Mouse (Mus musculus) liver, adult (tissue): Measurements from ENCODE around the gene Cc2d2a.

Experiments
- GATA4 ChIP-seq: IDR thresholded peaks from 2 replicates; pipeline ENCODE4 v1.6.1; 2014; ENCODE audit warnings: mild to moderate bottlenecking, low read length; ENCODE audit not compliant: insufficient replicate concordance

Gene Cc2d2a

DNA sequence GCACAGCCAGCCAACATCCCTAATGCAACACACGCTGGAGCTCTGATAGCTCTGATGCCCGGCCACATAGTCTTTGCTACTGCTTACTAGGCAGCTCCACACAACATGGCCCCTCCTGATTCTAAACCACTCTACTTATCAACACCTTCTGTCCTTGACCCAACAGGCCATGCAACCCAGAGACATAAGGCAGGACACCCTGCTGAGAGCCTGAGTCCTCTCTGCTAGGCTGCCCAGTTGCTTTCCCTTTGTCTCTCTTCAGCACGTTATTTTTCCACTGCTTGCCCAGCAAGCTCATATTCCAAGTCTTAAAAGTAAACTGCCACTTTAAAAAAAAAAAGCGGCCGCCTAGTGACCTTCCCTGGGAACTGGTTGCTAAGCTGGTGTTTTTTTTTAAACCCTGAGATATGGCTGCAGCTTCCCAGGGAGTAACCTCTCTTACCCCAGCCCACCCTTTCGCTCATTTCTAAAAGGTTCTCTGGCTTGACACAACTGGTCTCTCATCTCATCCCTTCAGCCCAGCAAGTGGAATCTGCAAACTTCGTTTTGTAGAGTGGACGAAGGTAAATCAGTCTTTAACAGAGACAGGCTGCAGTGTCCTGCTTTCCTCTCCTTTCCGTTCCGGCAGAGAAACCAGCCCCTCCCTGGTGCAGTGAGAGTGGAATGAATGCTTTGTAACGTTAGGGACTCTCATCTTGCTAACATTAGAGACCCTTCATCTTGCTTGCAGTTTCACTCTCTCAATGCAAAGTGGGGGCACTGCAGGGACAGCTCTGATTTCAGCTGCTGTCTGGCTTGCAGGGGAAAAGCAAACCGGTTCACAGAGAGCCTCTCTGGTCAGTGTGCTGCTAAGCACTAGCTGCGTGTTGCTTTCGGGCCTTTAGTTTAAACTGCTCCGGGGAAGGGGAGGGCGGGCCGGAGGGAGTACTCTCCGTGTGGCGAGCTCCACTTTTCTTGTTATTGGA, at the start of gene Cc2d2a:
TSS of gene Cc2d2a (plus strand) at position 350 of the 965 bp plus-strand sequence.
- TF ChIP-seq GATA4: 0 out of 2 replicates have a peak, but pooled peaks have one; percentile 14

- TF ChIP-seq GATA4: no peak
Measured at GRCm38 (mm10) chr5:43621575-43622299, 40.4 kb upstream of the Cc2d2a start.

- no peak for TF ChIP-seq GATA4
Measured at GRCm38 (mm10) chr5:43625407-43625806, 36.7 kb upstream of the Cc2d2a start.

DNA sequence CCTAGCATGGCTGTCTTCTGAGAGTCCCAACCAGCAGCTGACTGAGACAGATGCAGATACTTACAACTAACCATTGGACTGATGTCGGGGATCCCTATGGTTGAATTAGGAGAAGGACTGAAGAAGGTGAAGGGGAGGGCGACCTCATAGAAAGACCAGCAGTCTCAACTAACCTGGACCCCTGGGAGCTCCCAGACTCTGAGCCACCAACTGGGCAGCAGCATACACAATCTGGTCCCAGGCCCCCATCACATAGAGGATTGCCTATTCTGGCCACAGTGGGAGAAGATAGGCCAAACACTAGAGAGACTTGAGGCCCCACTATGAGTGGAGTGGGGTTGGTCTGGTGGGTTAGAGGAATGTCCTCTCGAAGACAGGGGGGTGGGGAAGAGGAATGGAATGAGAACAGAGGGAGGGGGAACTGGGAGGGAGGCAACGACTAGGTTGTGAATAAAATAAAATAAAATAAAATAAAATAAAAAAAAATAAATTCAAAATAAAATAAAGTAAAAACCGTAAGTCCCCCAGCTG, 28.0 kb upstream of the Cc2d2a start:
- TF ChIP-seq GATA4: no peak

DNA sequence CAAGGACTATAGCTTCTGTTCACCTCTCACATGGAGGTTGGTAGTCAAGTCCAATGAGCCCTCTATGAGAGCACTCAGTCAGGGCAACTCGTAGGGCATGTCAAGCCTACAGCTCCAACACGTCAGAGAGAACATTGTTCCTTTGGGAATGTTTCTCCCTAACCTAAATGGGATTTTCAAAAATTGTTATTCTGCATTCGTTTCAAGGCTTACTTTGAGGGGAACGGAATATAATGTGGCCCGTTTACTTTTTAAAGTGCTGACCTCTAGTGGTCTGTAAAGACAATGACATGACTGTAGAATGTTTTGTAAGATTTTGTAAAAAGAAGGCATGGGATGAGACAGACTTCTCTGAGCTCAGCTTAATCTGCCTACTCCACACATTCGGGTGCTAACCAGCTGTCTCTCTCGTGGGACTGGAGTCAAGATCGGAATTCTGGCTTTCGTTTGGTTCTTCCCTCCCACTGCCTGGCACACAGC, 27.5 kb upstream of the Cc2d2a start:
- no peak for TF ChIP-seq GATA4

DNA sequence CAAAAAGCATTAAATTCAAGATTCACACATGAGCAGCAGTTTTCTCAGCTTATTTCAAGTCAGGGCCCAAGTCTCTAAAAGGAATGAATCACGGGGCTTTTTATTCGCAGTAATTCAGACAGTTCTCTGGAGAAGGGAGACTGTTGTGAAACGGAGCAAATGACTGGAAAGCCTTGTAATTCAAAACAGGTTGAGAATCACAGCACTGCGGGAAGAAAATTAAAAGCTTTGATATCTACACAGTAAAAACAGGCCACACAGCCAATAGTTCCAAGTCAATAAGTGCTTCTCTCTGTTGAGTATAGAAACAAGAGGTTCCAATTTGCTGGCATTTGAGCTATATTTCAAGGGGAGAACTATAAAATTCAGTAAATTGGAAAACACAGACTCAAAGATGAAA, 17.1 kb upstream of the Cc2d2a start:
- TF ChIP-seq GATA4: no peak

- no peak for TF ChIP-seq GATA4
Measured at GRCm38 (mm10) chr5:43647098-43647774, 14.9 kb upstream of the Cc2d2a start.

DNA sequence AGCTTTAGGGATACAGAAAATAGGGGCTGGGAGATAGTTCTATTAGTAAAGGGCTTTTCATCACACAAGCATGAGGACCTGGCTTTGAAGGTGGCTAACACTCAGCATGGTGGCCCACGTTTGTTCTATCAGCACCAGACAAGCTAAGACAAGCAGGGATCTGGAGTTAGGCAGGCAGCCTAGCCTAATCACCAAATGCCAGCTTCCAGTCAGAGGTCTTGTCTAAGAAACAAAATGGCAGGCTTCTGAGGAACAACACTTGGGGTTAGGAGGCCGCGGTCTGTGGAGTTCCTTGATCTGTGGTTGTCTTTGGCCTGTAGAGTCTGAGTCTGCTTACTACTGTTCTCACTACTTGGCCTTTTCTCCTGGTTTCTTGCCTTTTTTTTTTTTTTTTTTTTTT, 648 bp upstream of the Cc2d2a start:
- no peak for TF ChIP-seq GATA4

- TF ChIP-seq GATA4: no peak
Measured at GRCm38 (mm10) chr5:43663531-43663930, 1.4 kb downstream of the Cc2d2a start.

DNA sequence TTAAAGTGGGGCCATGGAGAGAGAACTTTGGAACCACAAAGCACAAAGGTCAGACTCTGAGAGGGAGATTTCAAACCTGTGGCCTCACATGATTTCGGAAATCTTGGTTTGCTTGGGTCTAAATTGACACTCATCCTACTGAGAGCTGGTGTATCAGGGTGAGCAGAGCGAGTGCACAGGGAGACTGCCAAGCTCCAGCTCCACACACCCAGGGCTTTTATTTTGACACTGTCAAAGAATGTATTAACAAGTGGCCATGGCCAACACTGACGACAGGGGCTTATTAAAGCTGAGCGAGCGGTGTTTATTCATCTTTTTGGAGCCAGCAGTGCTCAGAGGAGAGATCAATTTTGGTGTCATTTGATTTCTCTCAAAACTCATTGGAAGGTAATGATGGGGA, 3.0 kb downstream of the Cc2d2a start:
- no peak for TF ChIP-seq GATA4

DNA sequence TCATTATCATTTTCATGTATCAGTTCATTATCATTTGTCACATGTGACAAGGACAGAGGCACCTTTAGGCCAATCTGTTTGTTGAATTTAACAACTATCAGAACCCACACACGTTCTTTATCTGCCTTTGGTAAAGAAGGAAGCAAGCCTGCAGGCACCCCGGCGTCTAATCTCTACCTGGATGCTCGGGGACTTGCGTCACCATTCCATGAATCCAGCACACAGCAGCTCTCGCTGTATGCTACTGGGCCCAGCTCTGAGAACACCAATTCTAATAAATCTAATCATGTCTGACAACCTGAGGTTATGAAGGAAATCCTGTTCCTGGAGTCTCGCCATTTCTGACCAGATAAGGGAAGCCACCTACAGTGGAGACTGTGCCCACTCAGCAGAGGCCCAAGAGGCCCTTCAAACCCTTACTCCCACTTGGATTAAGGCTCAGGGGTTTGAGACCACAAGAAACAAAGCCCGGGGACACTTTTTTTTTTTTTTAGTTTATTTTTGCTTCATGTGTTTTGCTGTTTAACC, 7.0 kb downstream of the Cc2d2a start:
- no peak for TF ChIP-seq GATA4

DNA sequence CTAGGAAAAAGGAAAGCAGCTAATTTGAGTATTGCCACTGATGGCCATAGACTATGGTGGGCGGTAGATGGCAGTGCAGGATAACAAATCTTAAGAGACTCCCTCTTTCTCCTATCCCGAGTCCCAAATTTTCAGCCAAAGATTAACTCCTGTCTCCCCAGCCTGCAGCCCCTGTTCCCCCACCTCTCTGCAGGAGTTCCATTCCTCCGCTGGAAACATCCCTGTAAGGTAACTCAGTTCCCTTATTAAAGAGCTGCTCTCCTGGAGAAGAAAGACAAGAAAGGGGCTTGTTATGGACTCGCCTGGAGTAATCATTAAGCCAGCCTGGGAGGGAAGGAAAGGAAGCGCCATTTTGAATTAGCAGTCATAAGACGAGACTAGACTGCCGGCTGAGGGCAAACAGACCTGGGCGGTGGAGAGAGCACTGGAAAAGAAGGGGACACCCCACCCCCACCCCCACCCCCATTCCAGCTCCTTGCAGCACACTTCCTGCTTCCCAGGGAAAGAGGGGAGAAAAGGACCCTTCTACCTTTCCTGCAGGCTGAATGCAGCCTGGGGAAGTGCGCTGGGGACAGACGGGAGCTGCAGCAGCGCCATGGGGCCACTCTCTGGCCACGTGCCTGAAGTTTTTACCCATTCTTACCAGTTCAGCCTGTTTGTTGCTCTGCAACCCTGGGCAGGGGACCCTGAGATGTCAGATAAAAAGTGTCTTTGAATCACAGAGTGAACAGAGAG, 10.2 kb downstream of the Cc2d2a start:
- no peak for TF ChIP-seq GATA4

- no peak for TF ChIP-seq GATA4
Measured at GRCm38 (mm10) chr5:43673083-43673482, 10.9 kb downstream of the Cc2d2a start.

DNA sequence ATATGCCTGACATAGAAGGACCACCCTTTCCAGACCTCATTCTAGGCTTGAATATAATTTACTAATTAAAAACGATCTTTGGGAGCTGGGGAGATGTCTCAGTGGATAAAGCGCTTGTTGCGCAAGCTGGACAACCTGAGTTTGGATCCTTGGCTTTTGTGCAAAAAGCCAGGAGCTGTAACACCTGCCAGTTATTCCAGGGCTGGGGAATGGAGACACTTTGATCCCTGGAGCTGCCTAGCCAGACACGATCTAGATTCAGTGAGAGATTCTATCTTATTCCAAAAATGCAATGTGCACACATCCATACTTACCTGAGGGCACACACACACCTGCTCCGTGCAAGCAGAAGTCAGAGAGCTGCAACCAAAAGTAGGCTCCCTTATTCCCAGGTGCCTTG, 23.3 kb downstream of the Cc2d2a start:
- TF ChIP-seq GATA4: no peak
